Mouse (Mus musculus): ENCODE results near the gene 4933428G20Rik.

Gene 4933428G20Rik

DNA sequence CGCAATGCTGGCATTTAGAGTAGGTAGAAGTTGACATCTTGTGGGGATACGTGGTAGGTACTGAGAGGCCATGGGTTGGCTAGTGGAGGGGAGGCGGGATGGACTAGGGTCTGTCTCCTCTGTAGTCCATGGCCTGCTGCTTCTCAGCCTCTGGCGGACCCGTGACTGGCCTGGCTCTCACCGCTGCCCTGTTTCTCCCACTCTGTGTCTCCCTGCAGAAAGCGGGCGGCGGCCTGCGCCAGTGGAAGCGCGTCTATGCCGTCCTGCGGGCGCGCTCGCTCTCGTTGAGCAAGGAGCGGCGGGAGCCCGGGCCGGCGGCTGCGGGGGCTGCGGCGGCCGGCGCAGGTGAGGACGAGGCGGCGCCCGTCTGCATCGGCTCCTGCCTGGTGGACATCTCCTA lies 37.0 kb downstream of the 4933428G20Rik start:
- DNase-seq (ENCODE audit: low spot score in 2 of 2), result no peak

DNA sequence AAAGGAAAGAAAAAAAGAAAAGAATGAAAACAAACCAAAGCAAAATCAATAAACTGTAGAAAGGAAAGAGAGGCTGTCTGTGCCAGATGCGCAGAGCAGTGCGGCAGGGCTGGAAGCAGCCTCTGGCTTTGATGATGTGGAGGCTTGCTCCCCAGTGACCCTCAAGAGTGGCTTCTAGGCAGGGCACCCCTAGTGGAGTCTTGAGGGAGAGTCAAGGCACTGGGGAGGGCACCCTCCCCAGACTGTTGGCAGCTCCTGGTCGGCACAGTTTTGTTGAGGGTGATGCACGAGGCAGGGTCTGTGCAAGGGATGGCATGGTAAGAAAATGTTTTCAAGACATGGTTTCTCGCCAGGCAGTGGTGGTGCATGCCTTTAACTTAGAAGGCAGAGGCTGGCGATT lies 37.6 kb downstream of the 4933428G20Rik start:
- DNase-seq (ENCODE audit: low spot score in 2 of 2), result no peak

DNA sequence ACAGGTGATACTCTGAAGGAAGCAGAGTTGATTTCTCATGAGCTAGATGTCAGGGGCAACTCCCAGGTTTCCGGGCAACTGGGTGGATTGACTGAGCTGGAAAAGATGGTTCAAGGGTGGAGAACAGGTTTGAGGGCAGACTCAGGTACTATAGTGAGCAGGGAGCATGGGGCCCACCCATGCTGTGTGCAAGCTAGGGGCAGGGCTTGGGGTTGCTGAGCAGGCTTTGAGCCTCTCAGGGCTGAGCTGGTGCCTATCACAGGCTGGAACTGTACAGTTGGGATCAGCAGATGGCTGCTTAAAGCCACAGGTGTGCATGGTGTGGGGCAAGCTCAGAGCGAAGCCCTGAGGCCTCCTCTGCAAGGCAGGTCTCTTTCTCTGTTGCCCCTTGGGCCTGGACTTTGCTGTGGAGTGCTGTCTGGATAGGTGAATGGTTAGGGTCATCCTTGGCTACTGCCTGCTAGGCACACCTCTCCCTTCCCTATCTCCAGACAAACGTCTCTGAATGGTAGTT lies 38.8 kb downstream of the 4933428G20Rik start:
- peak in 1 of 2 experiments; percentile 17 for DNase-seq (ENCODE audit: low spot score in 2 of 2)

DNA sequence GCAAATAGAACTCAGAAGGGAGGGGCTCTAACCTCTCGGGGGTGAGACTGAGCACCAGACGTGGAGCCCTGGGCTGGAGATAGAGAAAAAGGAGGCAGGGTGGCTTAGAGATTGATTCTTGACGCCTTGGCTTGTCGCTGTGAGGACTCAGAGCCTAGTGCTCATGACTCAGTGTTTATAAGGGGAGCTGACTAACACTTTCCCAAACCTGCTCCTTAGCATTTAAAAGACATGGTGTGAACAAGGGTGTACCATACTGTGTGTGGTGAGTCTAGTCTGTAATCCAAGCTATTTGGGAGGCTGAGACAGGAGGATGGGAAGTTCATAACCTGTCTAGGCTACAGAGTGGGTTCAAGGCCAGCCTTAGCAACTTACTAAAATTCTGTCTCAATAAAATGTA lies 43.0 kb downstream of the 4933428G20Rik start:
- DNase-seq (ENCODE audit: low spot score in 2 of 2), result no peak

DNA sequence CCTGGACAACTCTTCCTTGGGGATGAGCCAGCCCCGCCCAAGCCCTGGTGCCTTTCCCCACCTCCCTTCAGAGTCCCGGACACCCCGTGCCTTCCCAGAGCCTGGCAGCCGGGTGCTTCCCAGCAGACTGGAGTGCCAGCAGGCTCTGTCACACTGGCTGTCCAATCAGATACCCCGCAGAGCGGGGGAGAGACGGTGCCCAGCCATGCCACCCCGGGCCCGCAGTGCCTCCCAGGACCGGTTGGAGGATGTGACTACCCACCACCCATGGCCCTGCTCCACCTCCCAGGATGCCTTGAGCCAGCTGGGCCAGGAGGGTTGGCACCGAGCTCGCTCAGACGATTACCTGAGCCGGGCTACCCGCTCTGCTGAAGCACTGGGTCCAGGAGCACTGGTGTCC lies 48.5 kb downstream of the 4933428G20Rik start:
- DNase-seq (ENCODE audit: low spot score in 2 of 2), result no peak

DNA sequence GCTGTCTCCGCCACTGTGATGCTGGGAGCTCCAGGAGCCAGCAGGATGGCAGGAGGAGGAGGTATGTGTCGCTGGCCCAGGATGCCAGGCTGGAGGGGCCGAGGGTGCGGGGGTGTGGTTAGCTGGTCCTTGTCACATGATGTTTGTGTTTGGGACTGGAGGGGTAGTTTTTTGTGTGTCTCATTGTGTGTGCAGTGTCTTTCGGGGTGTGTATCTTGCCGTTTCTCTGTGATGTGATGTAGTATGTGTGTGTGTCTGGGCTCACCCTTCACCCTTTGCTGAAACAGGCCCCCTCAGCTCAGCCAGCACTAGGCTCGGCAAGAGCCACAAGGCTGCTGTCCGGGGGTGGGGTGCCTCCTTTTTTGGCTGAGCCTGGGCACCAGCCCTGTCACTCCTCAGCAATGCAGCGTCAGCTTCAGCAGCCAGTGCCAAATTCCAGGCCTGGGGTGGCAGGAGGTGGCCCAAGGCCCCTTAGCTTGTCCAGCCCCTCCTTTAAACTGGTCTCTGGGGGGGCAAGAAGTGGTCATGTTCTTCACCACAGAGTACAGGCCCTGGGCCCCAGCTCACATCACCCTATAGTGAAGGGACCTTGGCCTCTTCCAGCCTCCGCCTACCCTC lies 49.7 kb downstream of the 4933428G20Rik start:
- DNase-seq (ENCODE audit: low spot score in 2 of 2), result no peak

DNA sequence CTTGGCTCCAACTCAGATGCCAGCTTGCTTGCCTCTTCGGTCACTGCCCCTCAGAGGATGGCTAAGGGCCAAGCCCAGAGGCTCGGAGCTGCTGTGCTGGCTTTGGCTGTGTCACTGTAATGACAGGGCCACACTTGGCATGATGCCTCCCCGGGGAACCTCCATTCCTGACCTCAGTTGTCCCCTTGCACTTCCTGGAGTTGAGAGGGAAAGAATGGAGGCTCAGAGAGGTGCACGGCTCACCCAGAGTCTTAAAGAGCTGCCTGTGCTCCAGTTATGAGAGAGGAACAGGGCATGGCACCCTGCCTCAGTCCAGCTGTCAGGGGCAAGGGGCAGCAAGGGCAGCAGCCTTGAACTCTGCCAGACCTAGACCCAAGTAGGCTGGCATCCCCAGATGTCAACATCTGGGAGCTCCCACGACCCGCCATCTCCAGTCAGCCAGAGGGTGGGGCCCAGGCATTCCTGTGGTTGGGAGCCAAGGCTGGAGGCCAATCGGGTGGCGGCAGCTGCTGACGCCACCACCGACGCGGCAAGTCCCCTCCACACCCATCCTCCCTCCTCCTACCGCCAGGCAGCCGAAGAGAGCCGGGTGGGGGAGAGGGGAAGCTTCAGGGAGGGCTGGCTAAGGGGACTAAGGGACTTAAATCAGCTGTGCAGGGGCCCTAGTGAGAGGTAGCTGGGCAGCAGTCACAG lies 50.4 kb downstream of the 4933428G20Rik start:
- DNase-seq (ENCODE audit: low spot score in 2 of 2), result no peak

DNA sequence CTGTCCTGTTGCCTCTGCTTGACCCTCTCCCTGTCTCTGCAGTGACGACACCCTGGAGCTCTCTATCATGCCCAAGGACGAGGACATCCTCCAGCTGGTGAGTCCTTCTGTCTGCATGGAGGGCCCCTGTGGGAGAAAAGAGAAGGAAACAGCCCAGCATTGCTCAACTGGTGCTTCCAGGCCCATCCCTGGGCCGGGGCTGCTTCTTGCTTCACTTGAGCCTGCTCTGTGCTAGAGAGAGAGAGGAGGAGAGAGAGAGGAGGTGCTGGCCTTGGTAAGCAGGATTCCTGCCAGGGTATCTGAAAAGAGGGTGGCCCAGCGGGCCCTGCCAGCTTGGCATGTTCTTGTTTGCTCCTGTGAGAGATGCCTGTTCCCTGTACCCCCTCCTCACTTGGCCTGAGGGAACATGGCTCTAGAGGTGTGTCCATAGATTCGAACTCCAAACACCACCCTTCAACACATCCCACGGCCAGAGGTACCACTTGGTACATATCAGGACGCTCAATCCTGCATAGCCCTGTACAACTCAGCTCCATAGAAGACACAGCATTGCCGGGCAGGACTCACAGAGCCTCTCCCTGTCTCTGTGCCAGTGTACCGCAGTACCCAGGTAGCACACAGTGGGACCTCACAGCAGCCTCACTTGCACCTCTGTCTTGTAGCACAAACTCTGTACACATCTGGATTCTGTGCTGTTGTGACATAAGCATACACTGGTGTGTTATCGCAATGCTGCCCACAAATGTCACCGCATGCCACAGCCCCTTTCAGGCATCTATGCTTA lies 51.3 kb downstream of the 4933428G20Rik start:
- DNase-seq (ENCODE audit: low spot score in 2 of 2), result no peak

DNA sequence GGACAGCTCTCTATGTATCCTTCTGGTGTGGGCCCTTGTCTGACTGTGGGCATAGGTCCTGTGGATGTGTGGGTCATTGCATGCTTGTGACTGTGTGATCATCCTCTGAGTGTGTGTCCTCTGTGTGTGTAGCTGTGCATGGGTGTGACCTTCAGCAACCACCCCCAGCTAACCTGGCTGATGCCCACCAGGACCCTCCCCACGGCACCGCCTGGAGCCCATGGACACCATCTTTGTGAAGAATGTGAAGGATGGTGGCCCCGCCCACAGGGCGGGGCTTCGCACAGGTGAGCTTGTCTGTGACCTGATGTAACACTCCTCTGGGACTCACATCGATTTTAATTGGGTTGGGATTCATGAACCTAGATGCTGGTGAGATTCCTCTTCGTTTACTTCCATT lies 52.2 kb downstream of the 4933428G20Rik start:
- DNase-seq (ENCODE audit: low spot score in 2 of 2), result no peak

DNA sequence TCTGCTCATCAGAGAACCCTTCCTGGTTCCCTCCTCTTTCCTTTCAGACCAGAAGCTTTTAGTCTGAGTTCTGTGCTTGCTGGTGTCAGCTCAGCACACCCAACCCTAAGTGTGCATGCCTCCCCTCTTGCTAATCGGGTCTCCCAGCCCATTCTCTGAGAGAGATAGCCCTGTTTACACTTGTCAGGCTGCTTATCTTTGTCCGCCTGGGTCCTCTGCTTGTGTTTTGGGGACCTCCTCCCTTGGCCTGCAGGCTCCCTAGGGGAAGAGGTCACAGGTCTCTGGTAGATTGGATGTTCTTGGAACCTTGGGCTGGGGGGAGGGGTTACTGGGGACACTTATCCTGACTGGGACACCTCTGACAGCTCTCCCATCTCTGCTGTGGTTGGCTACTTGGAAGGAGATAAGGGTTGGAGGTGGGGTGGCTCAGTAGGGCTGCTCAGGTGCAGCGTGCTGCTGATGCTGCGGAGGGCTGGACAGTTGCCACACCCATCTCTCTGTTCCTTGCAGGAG lies 54.1 kb downstream of the 4933428G20Rik start:
- DNase-seq (ENCODE audit: low spot score in 2 of 2), result no peak

DNA sequence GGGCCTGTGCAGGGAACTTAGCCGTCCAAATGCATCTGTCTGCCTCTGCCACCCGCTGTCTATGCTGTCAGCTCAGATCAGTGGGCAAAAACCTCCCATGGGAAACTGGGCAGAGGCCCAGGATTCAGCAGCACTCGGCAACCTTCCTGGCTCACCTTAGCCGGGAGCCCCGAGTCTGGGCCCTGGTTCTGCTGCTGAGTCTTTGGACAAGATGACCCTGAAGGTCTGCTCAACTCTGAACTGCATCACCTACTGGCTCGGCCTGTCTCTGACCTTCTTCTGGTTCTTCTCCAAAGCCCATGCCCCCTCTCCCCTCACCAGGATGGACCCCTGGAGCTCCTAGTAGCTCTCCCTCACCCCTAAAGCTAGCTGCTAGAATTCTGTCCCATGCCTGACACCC lies 54.5 kb downstream of the 4933428G20Rik start:
- DNase-seq (ENCODE audit: low spot score in 2 of 2), result no peak

DNA sequence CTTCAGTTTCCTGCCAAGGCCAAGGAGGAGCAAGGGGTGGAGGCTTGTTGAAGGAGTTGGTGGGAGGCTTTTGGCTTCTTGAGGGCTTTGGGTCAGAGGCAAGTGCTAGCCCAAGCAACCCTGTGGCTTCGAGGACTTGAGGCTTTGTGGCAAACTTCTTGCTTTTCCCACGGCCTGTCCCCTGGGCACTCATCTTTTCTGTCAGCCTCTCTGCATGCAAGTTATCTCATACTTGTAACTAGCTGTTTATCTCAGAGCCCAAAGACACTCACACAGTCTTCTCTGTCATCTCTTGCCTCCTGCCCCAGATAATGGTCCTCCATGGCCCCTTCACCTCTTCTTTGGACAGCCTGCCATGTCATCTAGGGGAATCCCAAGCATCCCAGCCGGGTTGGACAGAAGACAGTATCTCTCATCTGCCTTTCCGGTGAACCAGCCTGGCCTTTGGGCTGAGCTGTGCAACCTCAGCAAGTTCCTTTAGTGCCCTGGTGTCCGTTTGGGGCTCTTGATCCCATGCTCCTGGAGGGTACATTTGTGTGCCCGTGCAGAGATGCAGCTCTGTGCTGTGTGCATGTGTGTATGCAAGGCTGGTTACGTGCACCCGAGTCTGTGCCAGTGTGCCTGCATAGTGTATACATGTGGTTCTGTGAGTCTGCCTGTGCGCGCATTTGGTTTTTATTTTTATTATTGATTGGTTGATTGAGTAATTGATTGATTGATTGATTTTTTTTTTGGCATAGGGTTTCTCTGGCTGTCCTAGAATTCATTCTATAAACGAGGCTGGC lies 57.1 kb downstream of the 4933428G20Rik start:
- no peak for DNase-seq (ENCODE audit: low spot score in 2 of 2)

DNA sequence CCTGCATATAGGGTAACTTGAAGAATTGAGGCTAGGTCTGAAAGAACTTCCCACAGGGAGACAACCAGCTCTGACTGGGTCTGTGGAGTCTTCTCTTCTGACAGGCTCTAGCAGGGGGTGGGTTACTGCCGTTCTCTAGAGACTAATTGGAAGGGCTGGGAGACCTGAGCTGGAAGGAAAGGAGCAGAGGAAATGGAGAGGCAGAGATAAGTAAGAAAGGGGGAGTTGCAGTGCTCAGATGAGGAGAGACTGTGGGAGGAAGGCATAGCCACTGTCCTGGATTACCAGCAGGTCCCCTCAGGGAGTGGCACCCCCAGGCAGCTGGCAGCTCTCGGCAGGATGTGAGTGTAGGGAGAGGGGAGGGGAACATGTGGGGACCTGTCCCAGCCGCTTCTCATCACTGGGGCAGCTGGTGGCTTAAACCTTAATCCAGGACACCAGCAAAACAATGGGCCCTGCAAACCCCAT lies 58.4 kb downstream of the 4933428G20Rik start:
- no peak for DNase-seq (ENCODE audit: low spot score in 2 of 2)

DNA sequence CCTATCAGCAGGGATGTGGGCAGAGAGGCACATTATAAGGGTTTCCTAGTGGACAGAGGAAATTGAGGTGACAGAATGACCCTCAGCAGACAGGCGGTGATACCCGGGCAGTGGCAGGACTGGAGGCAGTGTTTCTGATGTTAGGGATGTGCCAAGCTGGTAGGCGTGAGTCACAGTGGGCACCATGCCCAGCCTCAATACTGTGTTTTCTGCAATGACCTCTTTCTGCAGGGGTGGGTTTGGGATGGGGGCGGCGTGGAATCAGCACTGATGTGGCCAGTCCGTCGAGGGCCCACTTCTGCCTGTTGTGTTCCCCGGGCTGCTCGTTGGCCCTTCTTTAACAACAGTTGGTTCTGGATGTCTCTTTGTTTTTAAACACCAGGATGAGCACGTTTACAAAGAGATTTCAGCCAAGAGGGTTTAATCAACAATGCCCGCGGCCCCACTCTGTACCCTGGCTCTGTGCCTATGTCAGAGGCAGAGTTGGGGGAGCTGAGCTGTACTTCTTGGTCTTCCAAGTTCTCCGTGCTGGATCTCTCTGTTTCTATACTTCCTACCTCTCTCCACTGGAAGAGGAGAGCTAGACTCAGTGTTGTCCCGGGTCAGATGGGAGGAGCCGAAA lies 59.0 kb downstream of the 4933428G20Rik start:
- DNase-seq (ENCODE audit: low spot score in 2 of 2), result no peak
